Mouse (Mus musculus) layer of hippocampus, adult 11-12 months (tissue): ENCODE results near the gene Chrna3.

Experiments
- DNase-seq: peaks from one replicate; pipeline ENCODE4 v3.0.0; 2022; ENCODE audit warnings: low spot score

Chrna3 gene

GRCm38 (mm10) chr9:54995645-54996044 is 30.7 kb downstream of the Chrna3 start:
- no peak for DNase-seq

DNA sequence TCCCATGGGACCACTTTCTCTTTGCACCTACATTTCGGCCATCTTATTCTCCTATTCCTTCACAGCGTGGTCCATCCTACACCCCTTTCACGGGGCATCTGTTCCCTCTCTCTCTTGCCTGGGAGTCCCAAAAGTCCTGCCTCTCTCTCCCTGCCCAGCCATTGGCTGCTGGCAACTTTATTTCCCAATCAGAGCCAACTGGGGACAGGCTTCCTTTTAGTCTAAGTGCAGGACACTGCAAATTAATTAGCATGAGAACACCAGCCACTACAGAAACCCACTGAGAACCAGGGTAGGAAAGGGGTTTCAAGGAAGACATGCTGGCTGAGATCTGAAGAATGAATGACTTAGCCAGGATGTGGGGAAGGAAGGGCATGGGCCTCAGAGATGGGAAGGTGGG is 32.0 kb downstream of the Chrna3 start:
- no peak for DNase-seq

- DNase-seq, result no peak
Measured at GRCm38 (mm10) chr9:54990362-54990761, 36.0 kb downstream of the Chrna3 start.

- no peak for DNase-seq
Measured at GRCm38 (mm10) chr9:54982401-54982800, 44.0 kb downstream of the Chrna3 start.

DNA sequence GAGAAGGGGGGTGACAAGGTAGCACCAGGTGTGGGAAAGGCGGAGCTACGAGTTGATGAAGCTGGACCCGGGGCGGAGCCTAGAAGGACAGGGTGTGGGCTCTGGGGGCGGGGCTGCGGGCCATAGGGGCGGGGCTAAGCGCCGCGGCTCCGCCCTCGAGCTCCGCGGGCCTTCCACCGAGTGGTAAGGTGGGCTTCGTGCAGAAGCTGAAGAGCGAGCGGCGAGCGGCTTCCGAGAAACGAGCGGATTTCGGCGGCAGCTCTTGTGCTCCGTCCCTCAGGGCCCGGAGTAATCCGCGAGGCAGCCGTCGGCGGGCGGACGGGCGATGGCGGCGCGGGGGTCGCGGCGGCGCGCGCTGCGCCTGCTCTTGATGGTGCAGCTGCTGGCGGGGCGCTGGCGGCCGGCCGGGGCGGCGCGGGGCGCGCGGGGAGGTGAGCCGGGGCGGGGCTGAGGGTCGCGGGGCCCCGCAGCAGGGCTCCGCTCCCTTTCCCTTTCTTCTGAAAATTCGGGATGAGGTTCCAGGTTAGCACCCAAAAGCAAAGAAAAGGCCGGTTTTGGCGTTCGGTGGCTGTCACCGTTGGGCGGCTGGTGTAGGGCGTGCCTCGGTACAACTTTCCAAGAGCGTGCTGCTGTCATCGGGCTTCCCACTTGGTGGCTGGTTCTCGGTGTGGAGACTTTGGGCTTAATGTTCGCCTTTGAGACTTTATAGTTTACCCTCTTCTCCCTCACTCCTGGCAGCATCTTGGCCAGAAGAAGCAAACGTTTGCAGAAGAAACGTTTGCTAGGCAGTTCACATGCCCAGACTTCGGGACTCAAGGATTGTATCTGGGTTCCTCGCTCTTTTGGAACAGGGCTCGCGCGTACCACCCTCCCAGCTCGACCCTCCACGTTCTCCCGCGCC is 44.8 kb downstream of the Chrna3 start:
- no peak for DNase-seq

DNA sequence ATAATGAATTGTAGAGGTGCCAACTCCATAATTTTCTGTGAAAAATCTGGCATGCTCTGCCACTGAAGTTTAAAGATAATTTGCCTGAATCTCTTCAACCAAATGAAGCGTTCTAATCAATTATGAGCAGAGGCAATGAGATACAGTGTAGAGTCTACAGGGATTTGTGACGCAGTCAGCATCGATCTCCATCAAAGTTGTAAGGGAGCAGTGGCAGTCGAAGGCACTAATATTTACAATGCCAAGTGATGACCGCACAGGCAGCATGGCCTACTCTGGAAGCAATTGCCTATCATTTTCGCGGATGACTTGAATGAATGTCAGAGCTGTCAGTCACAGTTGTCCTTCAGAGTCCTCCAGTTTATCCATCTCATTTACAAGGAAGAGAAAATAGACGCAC is 45.7 kb downstream of the Chrna3 start, which contains the start of gene Chrna5:
Chrna5 (plus strand) TSS at position 207 of the 400 bp plus-strand sequence.
- DNase-seq, result no peak

- DNase-seq, result no peak
Measured at GRCm38 (mm10) chr9:54969972-54970637, 56.3 kb downstream of the Chrna3 start.

GRCm38 (mm10) chr9:54963669-54964068 is 62.7 kb downstream of the Chrna3 start:
- no peak for DNase-seq

- no peak for DNase-seq
Measured at GRCm38 (mm10) chr9:54961059-54961458, 65.3 kb downstream of the Chrna3 start.
